Mouse (Mus musculus): ENCODE measurements around the gene 4931406C07Rik.

DNA sequence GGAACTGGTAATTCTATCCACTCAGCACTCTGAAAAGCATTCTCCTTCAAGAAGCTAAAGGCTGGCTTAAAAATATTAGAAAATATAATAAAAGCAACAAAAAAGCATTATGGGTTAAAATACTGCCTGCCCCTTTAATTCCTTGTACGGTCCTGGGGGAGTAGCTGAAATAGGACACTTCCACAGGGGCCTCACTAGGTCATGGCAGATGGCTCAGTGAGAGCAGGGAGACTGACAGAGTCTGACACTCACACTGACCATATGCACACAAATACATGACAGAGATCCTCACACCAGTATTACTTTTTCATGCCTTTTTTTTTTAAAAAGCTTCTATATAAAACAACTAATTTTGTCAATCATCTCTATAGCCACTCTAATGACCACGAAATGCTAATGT lies 43.7 kb upstream of the 4931406C07Rik start:
- TF ChIP-seq CTCF (IDR thresholded peaks at IDR 0.05; ENCODE audit: low read depth, low read length) (no peak), TAL1 (conservative IDR thresholded peaks at IDR 0.05; ENCODE audit: low read depth, low read length) (no peak), POLR2AphosphoS5 (IDR thresholded peaks at IDR 0.05; ENCODE audit: insufficient replicate concordance, low read depth, low read length) (no peak)
